Mouse (Mus musculus) ES-Bruce4 (cell line): Measurements from ENCODE around the gene Mllt1. TPM values are rescaled to one million over a fixed set of nuclear protein-coding genes. Genes with fewer than 3 reads are reported as not detected.

Source experiments
- H3K27ac ChIP-seq: 2 replicates; pipeline ENCODE4 v1.5.1; 2012; ENCODE audit warnings: low read length, inconsistent platforms; ENCODE audit not compliant: insufficient read depth
- H3K27me3 ChIP-seq: 2 replicates; pipeline ENCODE4 v1.6.1; 2012; ENCODE audit warnings: mild to moderate bottlenecking, low read length, inconsistent platforms; ENCODE audit not compliant: control insufficient read depth, poor library complexity, insufficient read depth, severe bottlenecking
- H3K36me3 ChIP-seq: 2 replicates; pipeline ENCODE4 v1.6.1; 2012; ENCODE audit warnings: inconsistent platforms, mild to moderate bottlenecking, low read length, moderate library complexity; ENCODE audit not compliant: control insufficient read depth, poor library complexity, insufficient read depth, severe bottlenecking
- H3K4me1 ChIP-seq: one replicate; pipeline ENCODE4 v1.8.1; 2011; ENCODE audit warnings: low read length; ENCODE audit not compliant: control insufficient read depth, insufficient read depth
- H3K4me3 ChIP-seq: 2 replicates; pipeline ENCODE4 v1.5.1; 2011; ENCODE audit warnings: low read depth, mild to moderate bottlenecking, low read length
- H3K9ac ChIP-seq: 2 replicates; pipeline ENCODE4 v1.6.1; 2012; ENCODE audit warnings: low read depth, mild to moderate bottlenecking, inconsistent platforms; ENCODE audit not compliant: poor library complexity, severe bottlenecking
- H3K9me3 ChIP-seq: replicated peaks from 2 replicates; pipeline ENCODE4 v1.6.1; 2012; ENCODE audit warnings: mild to moderate bottlenecking, low read length, inconsistent platforms; ENCODE audit not compliant: control insufficient read depth, poor library complexity, insufficient read depth, severe bottlenecking
- CTCF ChIP-seq: IDR thresholded peaks from one replicate; pipeline ENCODE4 v1.8.1; 2011; ENCODE audit warnings: low read depth, low read length
- EP300 ChIP-seq: IDR thresholded peaks from 2 replicates; pipeline ENCODE4 v1.6.1; 2011; ENCODE audit warnings: low read depth, low read length; ENCODE audit not compliant: insufficient read depth
- POLR2A ChIP-seq: IDR thresholded peaks from one replicate; pipeline ENCODE4 v1.8.1; 2011; ENCODE audit warnings: low read length; ENCODE audit not compliant: insufficient read depth
- polyA plus RNA-seq: library from polyadenylated mRNA; stranded (reverse); fragments of >200 nt; gene quantifications from 2 replicates; pipeline ENCODE4 v1.2.4, GENCODE M21; 2011; ENCODE audit warnings: low read depth; ENCODE audit not compliant: missing spikeins, insufficient read depth, insufficient read length

Mllt1 gene
- 20.7 and 21.9 TPM in 2 replicates for polyA plus RNA-seq

GRCm38 (mm10) chr17:56935363-56936131, at the start of gene Mllt1:
Mllt1 (minus strand) TSS chr17:56935415.
- peak; percentile 76 for TF ChIP-seq CTCF
- TF ChIP-seq POLR2A = no peak
- no peak for TF ChIP-seq EP300
- Histone ChIP-seq H3K4me3 (peak within 1 kb of the TSS; percentile 92), H3K4me1 (peaks cover 3% of the 10 kb centered on the region), H3K27me3 (no peaks in the 10 kb centered on the region), H3K36me3 (no peaks in the 10 kb centered on the region), H3K9me3 (no peaks in the 10 kb centered on the region), H3K9ac (peak within 1 kb of the TSS; percentile 98), H3K27ac (peak within 1 kb of the TSS; percentile 33; the same call in 1 of the 2 replicates)

GRCm38 (mm10) chr17:56984886-56985285, 49.7 kb upstream of the Mllt1 start:
- Histone ChIP-seq H3K4me1 (no peaks in the 10 kb centered on the region), H3K27ac (no peak overlapping the region), H3K9me3 (no peaks in the 10 kb centered on the region), H3K4me3 (no peak overlapping the region), H3K27me3 (no peaks in the 10 kb centered on the region), H3K9ac (no peak overlapping the region), H3K36me3 (no peaks in the 10 kb centered on the region)
- no peak for TF ChIP-seq CTCF
- TF ChIP-seq POLR2A = no peak
- TF ChIP-seq EP300 = no peak

GRCm38 (mm10) chr17:56982013-56982412, 46.8 kb upstream of the Mllt1 start, which contains the start of gene Acer1:
Acer1 (minus strand) TSS chr17:56982126.
- no peaks in the 10 kb centered on the region for H3K36me3 ChIP-seq
- H3K27ac ChIP-seq = no peak within 1 kb of the TSS
- no peaks in the 10 kb centered on the region for H3K9me3 ChIP-seq
- no peak for TF ChIP-seq CTCF
- TF ChIP-seq POLR2A = no peak
- no peak for TF ChIP-seq EP300
- no peaks in the 10 kb centered on the region for H3K27me3 ChIP-seq
- no peak within 1 kb of the TSS for H3K9ac ChIP-seq
- H3K4me3 ChIP-seq = no peak within 1 kb of the TSS
- no peaks in the 10 kb centered on the region for H3K4me1 ChIP-seq

GRCm38 (mm10) chr17:56981049-56981448, 45.8 kb upstream of the Mllt1 start:
- TF ChIP-seq EP300 = no peak
- no peak for TF ChIP-seq POLR2A
- TF ChIP-seq CTCF = no peak
- no peaks in the 10 kb centered on the region for H3K27me3 ChIP-seq
- H3K9me3 ChIP-seq = no peaks in the 10 kb centered on the region
- no peak overlapping the region for H3K4me3 ChIP-seq
- H3K36me3 ChIP-seq = no peaks in the 10 kb centered on the region
- no peak overlapping the region for H3K9ac ChIP-seq
- no peaks in the 10 kb centered on the region for H3K4me1 ChIP-seq
- H3K27ac ChIP-seq = no peak overlapping the region

- no peak overlapping the region for H3K27ac ChIP-seq
- no peak overlapping the region for H3K9ac ChIP-seq
- no peaks in the 10 kb centered on the region for H3K27me3 ChIP-seq
- H3K4me1 ChIP-seq = peaks cover 2% of the 10 kb centered on the region
- H3K36me3 ChIP-seq = no peaks in the 10 kb centered on the region
- H3K9me3 ChIP-seq = no peaks in the 10 kb centered on the region
- H3K4me3 ChIP-seq = no peak overlapping the region
- TF ChIP-seq EP300 (no peak), CTCF (no peak), POLR2A (no peak)
Measured at GRCm38 (mm10) chr17:56979524-56979923, 44.3 kb upstream of the Mllt1 start.

GRCm38 (mm10) chr17:56976531-56977390, 41.5 kb upstream of the Mllt1 start:
- Histone ChIP-seq H3K4me3 (no peak overlapping the region), H3K4me1 (peaks cover 3% of the 10 kb centered on the region), H3K27me3 (no peaks in the 10 kb centered on the region), H3K36me3 (no peaks in the 10 kb centered on the region), H3K9me3 (no peaks in the 10 kb centered on the region), H3K27ac (no peak overlapping the region), H3K9ac (no peak overlapping the region)
- TF ChIP-seq POLR2A (no peak), EP300 (no peak), CTCF (no peak)
